Mouse (Mus musculus): ENCODE results near the gene Rtl8c. TPM values are rescaled to one million over a fixed set of nuclear protein-coding genes. Genes with fewer than 3 reads are reported as not detected.
"Not testable (repeated sequence)": the region's sequence is repeated elsewhere in the genome, so short reads cannot be mapped to it uniquely, and the experiment has no call there.

The Rtl8c gene
- polyA plus RNA-seq (2015; fragmentation: Nextera tagmentation; extraction: Ambion mirVana): 2.2 and 3.1 TPM in 2 replicates

DNA sequence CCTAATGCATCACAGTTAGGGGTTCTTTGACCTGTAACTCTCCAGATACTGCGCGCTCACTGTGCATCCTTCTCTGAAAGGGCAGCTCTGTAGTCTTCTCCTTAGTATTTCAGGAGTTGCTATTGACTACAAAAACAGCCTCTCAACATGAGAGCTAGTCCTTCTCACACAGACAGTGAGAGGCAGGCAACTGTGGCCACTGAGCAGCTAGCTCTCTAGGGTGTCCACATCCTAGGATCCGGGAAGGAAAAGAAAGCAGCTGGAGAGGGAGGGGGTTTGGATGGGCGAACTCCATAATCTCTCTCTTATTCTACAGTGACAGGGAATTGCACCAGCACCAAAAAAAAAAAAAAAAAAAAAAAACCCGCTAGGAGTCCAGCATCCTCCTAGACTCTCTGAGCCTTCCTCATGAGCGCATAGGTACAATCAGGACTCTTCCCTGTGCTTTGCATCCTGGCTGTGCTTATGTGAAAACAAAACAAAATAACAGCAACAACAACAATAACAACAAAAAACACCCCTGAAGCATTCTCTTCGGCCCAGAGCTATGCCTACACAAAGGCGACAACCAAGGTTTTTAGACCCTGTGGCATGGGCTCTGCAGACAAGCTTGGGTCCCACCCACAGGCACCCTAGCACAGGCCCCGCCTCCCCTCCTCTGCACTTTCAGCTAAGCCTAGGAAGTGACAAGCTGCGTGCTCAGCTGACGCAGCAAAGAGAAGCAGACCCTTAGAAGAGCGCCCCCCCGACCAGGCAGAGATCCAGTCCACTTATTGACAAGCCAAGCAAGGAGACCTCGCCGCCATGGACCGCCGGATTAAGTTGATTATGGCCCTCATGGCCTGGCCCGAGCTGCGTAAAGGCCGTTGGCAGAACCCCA is at the start of gene Rtl8c:
Gene Rtl8c, plus strand, starts transcription at position 791 of the 880 bp plus-strand sequence.
- no peaks in the 10 kb centered on the region for H3K9me3 ChIP-seq (replicated peaks)
- H3K36me3 ChIP-seq (replicated peaks): no peaks in the 10 kb centered on the region
- H3K9ac ChIP-seq: no peak within 1 kb of the TSS
- peak within 1 kb of the TSS; percentile 54 for H3K4me2 ChIP-seq
- H3K4me3 ChIP-seq (replicated peaks): peak within 1 kb of the TSS; percentile 33
- no peaks in the 10 kb centered on the region for H3K4me1 ChIP-seq (replicated peaks)
- ATAC-seq (ENCODE audit: insufficient read depth): no peak
- H3K27me3 ChIP-seq: no peaks in the 10 kb centered on the region
- H3K27ac ChIP-seq (replicated peaks): no peak within 1 kb of the TSS
- 27% methylated on average over 20 of the region's 20 CpGs for WGBS (ENCODE audit: insufficient replicate concordance)

DNA sequence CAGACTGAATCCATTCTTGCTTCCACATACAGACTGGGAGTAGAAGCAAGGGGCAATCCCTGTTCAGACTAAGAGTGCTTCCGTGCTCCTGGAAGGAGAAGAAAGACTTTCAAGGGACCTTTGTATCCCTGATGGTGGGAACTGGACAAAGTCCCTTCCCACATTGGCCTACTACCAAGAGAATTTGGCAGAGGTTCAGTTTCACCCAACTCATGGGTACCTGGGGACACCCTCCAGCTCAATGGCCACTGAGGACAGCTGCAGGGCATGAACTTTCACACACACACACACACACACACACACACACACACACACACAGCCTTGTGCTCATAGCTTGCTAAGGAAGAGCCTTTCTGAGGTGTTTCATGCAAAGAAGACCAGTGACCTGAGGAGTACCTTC is 28.5 kb upstream of the Rtl8c start:
- no peaks in the 10 kb centered on the region for H3K9me3 ChIP-seq (replicated peaks)
- H3K4me1 ChIP-seq (replicated peaks): no peaks in the 10 kb centered on the region
- no peak overlapping the region for H3K4me3 ChIP-seq (replicated peaks)
- no peak overlapping the region for H3K4me2 ChIP-seq
- H3K27me3 ChIP-seq: no peaks in the 10 kb centered on the region
- H3K9ac ChIP-seq: no peak overlapping the region
- 38% methylated on average over 1 of the region's 1 CpGs for WGBS (ENCODE audit: insufficient replicate concordance)
- H3K27ac ChIP-seq (replicated peaks): no peak overlapping the region
- ATAC-seq (ENCODE audit: insufficient read depth): no peak
- no peaks in the 10 kb centered on the region for H3K36me3 ChIP-seq (replicated peaks)

DNA sequence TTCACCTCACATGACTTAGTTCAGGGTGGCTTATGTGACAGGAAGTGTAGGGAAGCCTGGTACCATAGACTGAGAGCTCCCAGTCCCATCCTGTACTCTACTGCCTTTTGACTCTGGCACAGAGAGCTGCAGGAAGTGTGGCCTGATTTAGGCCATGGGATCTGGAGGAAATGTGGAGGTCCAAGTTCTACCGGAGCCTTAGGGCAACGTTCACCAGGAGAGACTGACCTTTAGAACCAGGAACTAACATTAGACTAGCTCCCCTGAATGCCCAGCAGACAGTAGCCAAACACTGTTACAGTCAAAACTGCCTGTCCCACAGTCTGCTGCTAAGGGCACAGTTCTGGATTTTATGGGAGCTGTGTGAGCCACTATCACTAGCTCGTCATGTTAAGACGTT is 26.4 kb upstream of the Rtl8c start:
- H3K4me2 ChIP-seq; H3K36me3 ChIP-seq (replicated peaks); H3K4me1 ChIP-seq (replicated peaks); ATAC-seq (ENCODE audit: insufficient read depth); H3K9me3 ChIP-seq (replicated peaks); H3K9ac ChIP-seq; H3K27ac ChIP-seq (replicated peaks); H3K27me3 ChIP-seq; H3K4me3 ChIP-seq (replicated peaks): not testable (repeated sequence)
- WGBS (ENCODE audit: insufficient replicate concordance): 58% methylated on average over 2 of the region's 4 CpGs

DNA sequence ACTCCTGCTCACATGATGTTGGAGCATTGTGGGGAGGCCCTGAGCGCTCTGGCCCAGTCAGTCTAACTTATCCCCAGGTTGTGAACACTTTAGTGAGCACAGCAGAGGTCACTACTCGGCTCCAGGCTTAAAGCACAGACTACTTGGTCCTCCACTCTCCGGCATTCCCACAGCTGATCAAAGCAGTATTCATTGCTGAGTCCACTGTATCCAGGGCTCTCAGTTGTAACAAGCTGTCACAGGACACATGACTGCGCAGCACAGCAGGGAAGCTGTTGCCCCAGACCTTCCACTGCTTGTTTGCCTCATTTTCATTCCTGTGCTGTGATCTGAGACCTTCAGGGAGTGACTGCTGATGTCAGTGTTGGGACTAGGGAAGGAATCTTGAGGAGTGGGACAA is 24.4 kb upstream of the Rtl8c start:
- H3K9ac ChIP-seq; H3K36me3 ChIP-seq (replicated peaks); H3K4me1 ChIP-seq (replicated peaks); H3K4me3 ChIP-seq (replicated peaks); H3K27me3 ChIP-seq; H3K4me2 ChIP-seq; H3K9me3 ChIP-seq (replicated peaks); H3K27ac ChIP-seq (replicated peaks); ATAC-seq (ENCODE audit: insufficient read depth): not testable (repeated sequence)
- WGBS (ENCODE audit: insufficient replicate concordance): 43% methylated on average over 3 of the region's 4 CpGs

DNA sequence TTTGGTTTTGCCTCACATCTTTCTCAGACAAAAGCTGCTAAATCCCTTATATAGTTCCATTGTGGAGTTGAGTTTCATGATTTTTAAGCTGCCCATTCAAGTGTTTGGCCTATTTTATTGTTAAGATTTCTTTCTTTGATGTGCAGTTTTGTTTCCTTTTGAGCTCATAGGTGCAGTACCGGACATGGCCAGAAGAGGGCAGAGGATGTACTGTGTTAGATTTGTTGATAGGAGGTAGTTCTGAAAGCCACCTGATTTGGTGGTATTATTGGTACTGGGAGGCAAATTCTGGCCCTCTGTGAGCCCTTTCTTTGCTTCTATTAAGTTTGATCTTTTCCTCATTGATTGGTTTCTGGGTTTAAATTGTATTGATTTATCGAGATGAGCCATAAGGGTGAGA is 7.8 kb upstream of the Rtl8c start:
- not testable (repeated sequence) for ATAC-seq (ENCODE audit: insufficient read depth); H3K9me3 ChIP-seq (replicated peaks); H3K4me3 ChIP-seq (replicated peaks); H3K9ac ChIP-seq; H3K4me1 ChIP-seq (replicated peaks); H3K27me3 ChIP-seq; H3K36me3 ChIP-seq (replicated peaks); H3K27ac ChIP-seq (replicated peaks); H3K4me2 ChIP-seq
- WGBS (ENCODE audit: insufficient replicate concordance): 33% methylated on average over 2 of the region's 2 CpGs

DNA sequence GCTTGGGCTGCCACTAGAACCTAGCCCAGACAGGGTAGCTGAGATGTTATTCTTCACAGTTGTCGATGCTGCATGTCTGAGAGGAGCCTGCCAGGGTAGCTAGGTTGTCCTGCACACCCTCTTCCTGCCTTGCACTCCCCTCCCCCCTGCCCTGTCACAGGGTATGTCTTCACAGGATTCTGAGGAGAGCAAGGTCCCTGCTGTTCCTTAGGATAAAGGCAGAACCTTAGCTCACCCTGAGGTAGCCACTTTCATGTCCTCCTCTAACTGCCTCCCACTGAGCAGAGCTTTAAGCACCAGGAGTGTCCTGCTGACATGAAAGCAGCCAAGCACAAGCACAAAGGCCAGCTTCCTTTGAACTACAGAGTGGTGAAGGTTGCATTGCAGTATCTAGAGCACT is 1.7 kb upstream of the Rtl8c start:
- H3K4me1 ChIP-seq (replicated peaks); H3K36me3 ChIP-seq (replicated peaks); H3K27me3 ChIP-seq; H3K27ac ChIP-seq (replicated peaks); H3K9me3 ChIP-seq (replicated peaks); ATAC-seq (ENCODE audit: insufficient read depth); H3K9ac ChIP-seq; H3K4me3 ChIP-seq (replicated peaks); H3K4me2 ChIP-seq: not testable (repeated sequence)
- 30% methylated on average over 1 of the region's 1 CpGs for WGBS (ENCODE audit: insufficient replicate concordance)

DNA sequence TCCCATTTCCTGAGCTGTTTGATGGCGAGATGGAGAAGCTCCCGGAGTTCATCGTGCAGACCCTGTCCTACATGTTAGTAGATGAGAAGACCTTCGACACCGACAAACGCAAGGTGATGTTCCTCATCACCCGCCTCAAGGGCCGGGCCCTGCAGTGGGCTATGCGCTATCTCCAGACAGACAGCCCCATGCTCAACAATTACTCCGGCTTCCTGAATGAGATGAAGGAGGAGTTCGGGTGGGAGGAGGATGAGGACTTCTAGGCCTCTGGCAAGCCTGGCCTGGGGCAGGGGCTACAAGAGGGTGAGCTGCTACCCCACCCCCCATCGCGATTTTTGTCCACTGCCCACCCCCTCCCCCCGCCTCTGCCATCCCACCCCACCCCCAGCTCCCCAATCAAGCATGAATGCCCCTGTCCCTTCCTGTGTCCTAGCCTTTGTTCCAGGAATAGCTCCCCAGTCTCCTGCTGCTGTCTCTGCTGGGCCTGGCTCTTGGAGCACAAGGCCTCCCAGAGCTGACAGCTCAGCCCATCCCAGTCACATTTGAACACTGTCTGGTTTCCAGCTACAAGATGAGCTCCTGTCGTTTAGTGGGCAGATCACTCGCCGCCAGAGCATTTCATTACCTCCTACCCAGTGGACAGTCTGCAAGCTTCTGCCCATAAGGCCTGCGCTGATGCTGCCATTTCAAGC is 436 bp downstream of the Rtl8c start:
- Histone ChIP-seq H3K27me3 (no peaks in the 10 kb centered on the region), H3K4me2 (peak overlapping the region; percentile 54), H3K4me3 (replicated peaks) (peak overlapping the region; percentile 33), H3K9me3 (replicated peaks) (no peaks in the 10 kb centered on the region), H3K9ac (no peak overlapping the region), H3K27ac (replicated peaks) (no peak overlapping the region), H3K36me3 (replicated peaks) (no peaks in the 10 kb centered on the region), H3K4me1 (replicated peaks) (no peaks in the 10 kb centered on the region)
- no peak for ATAC-seq (ENCODE audit: insufficient read depth)
- WGBS (ENCODE audit: insufficient replicate concordance): 29% methylated on average over 18 of the region's 18 CpGs

DNA sequence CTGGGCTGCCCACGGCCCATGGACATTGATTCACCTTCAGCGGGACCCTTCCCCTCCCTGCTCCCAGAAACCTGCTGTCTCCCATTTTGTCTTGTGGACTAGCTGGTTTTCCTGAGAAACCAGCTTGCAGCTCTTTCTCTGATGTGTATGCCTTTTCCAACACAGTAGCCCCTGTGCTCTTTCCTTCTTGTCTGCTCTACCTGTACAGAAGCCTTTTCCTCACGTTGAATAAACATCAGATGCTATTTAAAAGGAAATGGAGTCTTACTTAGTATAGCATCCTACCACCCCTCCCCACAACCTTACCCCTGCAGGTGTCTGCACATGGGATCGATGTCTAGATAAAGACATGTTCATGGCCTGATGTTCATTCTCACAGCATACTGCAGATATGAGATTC is 1.0 kb downstream of the Rtl8c start, which contains the start of gene Gm14597:
Gene Gm14597, minus strand, starts transcription at position 101 of the 400 bp plus-strand sequence.
- H3K4me3 ChIP-seq (replicated peaks): peak within 1 kb of the TSS; percentile 33
- not testable (repeated sequence) for H3K4me1 ChIP-seq (replicated peaks); H3K9me3 ChIP-seq (replicated peaks); ATAC-seq (ENCODE audit: insufficient read depth); H3K27me3 ChIP-seq; H3K27ac ChIP-seq (replicated peaks); H3K9ac ChIP-seq; H3K36me3 ChIP-seq (replicated peaks)
- WGBS (ENCODE audit: insufficient replicate concordance): 57% methylated on average over 4 of the region's 4 CpGs
- peak within 1 kb of the TSS; percentile 54 for H3K4me2 ChIP-seq

DNA sequence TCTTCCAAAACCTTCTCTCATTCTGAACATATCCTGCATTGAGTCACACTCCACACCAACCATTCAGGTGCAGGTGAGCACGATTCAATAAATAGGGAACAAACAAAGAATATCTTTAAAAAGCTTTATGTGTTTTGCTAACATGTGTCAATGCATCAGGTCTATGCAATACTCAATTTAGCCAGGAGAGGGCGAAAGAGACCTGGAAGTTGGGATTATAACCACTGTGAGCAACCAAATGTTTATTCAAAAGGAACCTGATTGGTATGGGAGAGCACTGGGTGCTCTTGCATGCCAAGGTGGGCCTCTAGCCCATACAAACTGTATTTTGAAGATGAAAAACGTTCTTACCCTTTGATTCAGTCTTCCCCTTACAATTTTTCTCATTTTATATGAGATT is 2.7 kb downstream of the Rtl8c start:
- no peak for ATAC-seq (ENCODE audit: insufficient read depth)
- Histone ChIP-seq H3K4me1 (replicated peaks) (no peaks in the 10 kb centered on the region), H3K9me3 (replicated peaks) (no peaks in the 10 kb centered on the region), H3K9ac (no peak overlapping the region), H3K27ac (replicated peaks) (no peak overlapping the region), H3K4me2 (no peak overlapping the region), H3K4me3 (replicated peaks) (no peak overlapping the region), H3K27me3 (no peaks in the 10 kb centered on the region), H3K36me3 (replicated peaks) (no peaks in the 10 kb centered on the region)
- 2% methylated on average over 3 of the region's 3 CpGs for WGBS (ENCODE audit: insufficient replicate concordance)

DNA sequence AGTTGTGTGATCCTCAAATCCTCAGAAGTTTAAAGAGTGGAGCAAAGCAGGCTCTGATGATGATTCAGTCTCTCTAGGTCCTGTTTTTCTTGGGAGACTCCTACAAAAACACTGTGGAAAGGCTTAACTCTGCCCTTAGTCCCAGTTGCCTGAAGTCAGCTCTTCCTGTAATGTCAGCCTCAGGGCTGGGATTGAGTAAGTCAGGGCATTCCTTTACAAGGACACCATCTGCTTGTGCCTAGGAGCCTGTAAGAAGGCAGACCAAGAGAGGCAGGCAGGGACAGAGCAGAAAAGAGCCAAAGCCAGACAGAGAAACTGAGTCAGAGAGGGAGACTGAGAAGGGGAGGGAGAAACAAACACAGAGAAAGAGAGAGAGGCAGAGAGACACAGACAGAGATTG is 3.6 kb downstream of the Rtl8c start:
- not testable (repeated sequence) for H3K4me1 ChIP-seq (replicated peaks); ATAC-seq (ENCODE audit: insufficient read depth); H3K9me3 ChIP-seq (replicated peaks); H3K36me3 ChIP-seq (replicated peaks); H3K9ac ChIP-seq; H3K4me3 ChIP-seq (replicated peaks); H3K27me3 ChIP-seq; H3K4me2 ChIP-seq; H3K27ac ChIP-seq (replicated peaks)

DNA sequence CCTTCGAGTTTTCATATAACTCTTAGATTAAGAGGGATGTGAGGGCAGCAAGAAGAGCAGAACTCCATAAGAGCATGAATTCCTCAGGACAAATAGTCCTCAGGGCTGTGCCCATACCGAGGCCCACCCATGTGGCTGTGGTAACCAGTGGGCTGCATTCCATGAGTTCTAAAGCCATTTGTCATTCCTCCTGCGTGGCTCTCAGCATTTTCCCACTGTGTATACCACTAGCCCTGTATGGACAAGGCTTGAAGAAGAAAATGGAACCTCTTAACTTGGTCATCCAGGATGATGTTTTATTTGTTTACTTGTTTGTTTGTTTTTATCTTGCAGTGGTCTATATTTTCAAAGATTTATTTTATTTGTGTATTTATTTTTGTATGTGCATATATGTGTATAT is 30.3 kb downstream of the Rtl8c start:
- 28% methylated on average over 3 of the region's 3 CpGs for WGBS (ENCODE audit: insufficient replicate concordance)
- not testable (repeated sequence) for H3K4me1 ChIP-seq (replicated peaks); H3K9me3 ChIP-seq (replicated peaks); H3K27me3 ChIP-seq; H3K36me3 ChIP-seq (replicated peaks); H3K4me2 ChIP-seq; H3K4me3 ChIP-seq (replicated peaks); H3K27ac ChIP-seq (replicated peaks); ATAC-seq (ENCODE audit: insufficient read depth); H3K9ac ChIP-seq

Measured in liver, embryonic 15.5 days (tissue).